Comparison of ENCODE assay signal across 8 mouse cellular contexts in the genomic region with DNA sequence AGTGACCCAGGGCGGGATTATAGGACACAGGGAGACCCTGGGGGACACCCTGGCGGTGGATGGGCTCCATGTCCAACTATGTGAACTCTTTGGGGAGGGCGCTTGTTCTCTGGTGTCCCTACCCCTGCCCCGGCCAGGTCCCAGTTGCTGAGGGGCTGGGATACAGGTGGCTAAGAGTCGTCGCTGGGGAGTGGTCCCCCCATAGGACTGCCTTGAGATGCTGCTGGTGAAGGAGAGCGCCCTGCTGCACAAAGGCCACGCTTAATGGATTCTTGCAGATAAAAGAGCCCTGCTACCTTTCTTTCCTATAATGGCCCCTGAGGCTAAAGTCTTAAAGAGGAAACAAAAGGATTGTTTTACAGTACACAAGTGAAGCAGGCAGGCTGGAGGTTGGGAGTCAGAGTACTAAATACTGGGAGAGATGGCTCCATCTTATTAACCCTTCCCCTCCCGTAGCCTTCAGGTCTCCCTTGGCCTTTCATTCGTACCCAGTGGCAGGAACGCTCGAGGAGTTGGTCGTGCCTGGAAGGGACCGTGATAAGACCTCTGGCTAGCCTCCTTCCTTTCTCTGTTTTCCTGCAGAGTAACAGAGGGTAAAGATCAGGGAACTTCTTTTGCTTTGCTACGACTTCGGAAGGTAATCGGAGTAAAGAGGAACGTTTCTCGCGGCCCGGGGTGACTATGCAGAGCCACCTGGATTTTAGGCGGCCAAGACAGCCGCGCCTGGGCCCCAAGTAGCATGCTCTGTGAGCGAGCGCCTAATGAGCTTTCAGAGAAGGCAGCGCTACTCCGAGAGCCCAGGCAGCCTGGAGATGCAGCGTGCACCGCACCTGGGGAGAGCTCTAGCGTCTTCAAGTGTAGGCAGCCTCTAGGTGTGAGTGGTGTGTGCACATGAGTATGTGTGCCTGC.
DNase-seq lines count a peak whose midpoint lies in the region; ATAC-seq lines count a peak whose summit lies in the region.

No protein-coding gene starts in this region.

- peak overlapping the region; percentile 52 for H3K4me2 ChIP-seq in forebrain, embryonic 16.5 days (ENCODE audit: low read length)
- peak overlapping the region; percentile 43; the same call in 1 of the 2 replicates for H3K4me2 ChIP-seq in liver, embryonic 16.5 days (ENCODE audit: low read depth, low read length)

- peaks cover 3% of the 10 kb centered on the region; the same call in 1 of the 2 replicates for H3K9me3 ChIP-seq in megakaryocyte, embryonic 14.5 days
- H3K9me3 ChIP-seq in forebrain, embryonic 16.5 days (ENCODE audit: control insufficient read depth, low read length): no peaks in the 10 kb centered on the region
- no peaks in the 10 kb centered on the region for H3K9me3 ChIP-seq in liver, embryonic 16.5 days (replicated peaks; ENCODE audit: control insufficient read depth, low read length)

- peaks cover 3% of the 10 kb centered on the region for H3K36me3 ChIP-seq in megakaryocyte, embryonic 14.5 days (replicated peaks; ENCODE audit: low read length)
- H3K36me3 ChIP-seq in forebrain, embryonic 16.5 days (ENCODE audit: control insufficient read depth, insufficient read depth): no peaks in the 10 kb centered on the region
- H3K36me3 ChIP-seq in liver, embryonic 16.5 days (ENCODE audit: control insufficient read depth, insufficient read depth): no peaks in the 10 kb centered on the region

- no peak overlapping the region for H3K27ac ChIP-seq in forebrain, embryonic 16.5 days (ENCODE audit: low read length)
- H3K27ac ChIP-seq in liver, embryonic 16.5 days (ENCODE audit: low read length): no peak overlapping the region

- no peaks in the 10 kb centered on the region for H3K27me3 ChIP-seq in megakaryocyte, embryonic 14.5 days (replicated peaks)
- H3K27me3 ChIP-seq in forebrain, embryonic 16.5 days (replicated peaks; ENCODE audit: control insufficient read depth, insufficient read depth, low read length): no peaks in the 10 kb centered on the region
- no peaks in the 10 kb centered on the region for H3K27me3 ChIP-seq in liver, embryonic 16.5 days (ENCODE audit: control insufficient read depth, insufficient read depth, low read depth, low read length)

- 6% methylated on average over 31 of the region's 31 CpGs for WGBS in forebrain, embryonic 16.5 days
- 18% methylated on average over 31 of the region's 31 CpGs for WGBS in liver, embryonic 16.5 days (ENCODE audit: insufficient replicate concordance)

- H3K9ac ChIP-seq in forebrain, embryonic 16.5 days (replicated peaks; ENCODE audit: low read depth, low read length): peak overlapping the region; percentile 31
- no peak overlapping the region for H3K9ac ChIP-seq in liver, embryonic 16.5 days (ENCODE audit: low read depth, low read length)

- peak; percentile 68 for DNase-seq in thymus, postnatal 0 days (ENCODE audit: low spot score)
- no peak for DNase-seq in cerebellum, adult 11 months
- DNase-seq in layer of hippocampus, adult 9-11 months: no peak
- DNase-seq in spleen, adult 12 weeks (ENCODE audit: low spot score): no peak

- H3K4me3 ChIP-seq in megakaryocyte, embryonic 14.5 days (replicated peaks): peak overlapping the region; percentile 81
- H3K4me3 ChIP-seq in forebrain, embryonic 16.5 days (replicated peaks; ENCODE audit: low read length): peak overlapping the region; percentile 21; the same call in 1 of the 2 replicates
- no peak overlapping the region for H3K4me3 ChIP-seq in liver, embryonic 16.5 days (ENCODE audit: low read depth, low read length)

- peaks cover 72% of the 10 kb centered on the region for H3K4me1 ChIP-seq in megakaryocyte, embryonic 14.5 days
- H3K4me1 ChIP-seq in forebrain, embryonic 16.5 days (replicated peaks; ENCODE audit: control insufficient read depth, insufficient read depth, low read length): peaks cover 22% of the 10 kb centered on the region
- H3K4me1 ChIP-seq in liver, embryonic 16.5 days (ENCODE audit: control insufficient read depth, low read depth, low read length): peaks cover 6% of the 10 kb centered on the region

- no peak for ATAC-seq in megakaryocyte, adult 5-6 weeks (ENCODE audit: poor library complexity, severe bottlenecking)
- peak; percentile 63 for ATAC-seq in forebrain, embryonic 16.5 days
- no peak for ATAC-seq in liver, embryonic 16.5 days (ENCODE audit: low read depth)
